Mouse (Mus musculus) layer of hippocampus, postnatal 14 days (tissue): ENCODE measurements at regions not wholly inside any gene's neighbourhood (a gene's known extent, or its start where the extent isn't known, plus 50 kb on each side); places are given as distances from the start of the nearest gene placed in this dataset.
A peak's percentile ranks its signal among the peaks of the same experiment; 100 is the strongest.

Experiments used
- DNase-seq, 2 experiments: peaks; one replicate each; pipeline ENCODE4 v3.0.0; 2021 to 2022; ENCODE audit warnings: low spot score in 2 of 2, mixed read lengths in 1 of 2
- microRNA-seq, 2 experiments: library from miRNA; unstranded; fragments of <30 nt; microRNA quantifications; one replicate each; pipeline ENCODE4 v1.2.0; 2021

- DNase-seq = no peak
Measured at GRCm38 (mm10) chr13:84064291-84064940, 157.7 kb upstream of the Tmem161b start.

DNA sequence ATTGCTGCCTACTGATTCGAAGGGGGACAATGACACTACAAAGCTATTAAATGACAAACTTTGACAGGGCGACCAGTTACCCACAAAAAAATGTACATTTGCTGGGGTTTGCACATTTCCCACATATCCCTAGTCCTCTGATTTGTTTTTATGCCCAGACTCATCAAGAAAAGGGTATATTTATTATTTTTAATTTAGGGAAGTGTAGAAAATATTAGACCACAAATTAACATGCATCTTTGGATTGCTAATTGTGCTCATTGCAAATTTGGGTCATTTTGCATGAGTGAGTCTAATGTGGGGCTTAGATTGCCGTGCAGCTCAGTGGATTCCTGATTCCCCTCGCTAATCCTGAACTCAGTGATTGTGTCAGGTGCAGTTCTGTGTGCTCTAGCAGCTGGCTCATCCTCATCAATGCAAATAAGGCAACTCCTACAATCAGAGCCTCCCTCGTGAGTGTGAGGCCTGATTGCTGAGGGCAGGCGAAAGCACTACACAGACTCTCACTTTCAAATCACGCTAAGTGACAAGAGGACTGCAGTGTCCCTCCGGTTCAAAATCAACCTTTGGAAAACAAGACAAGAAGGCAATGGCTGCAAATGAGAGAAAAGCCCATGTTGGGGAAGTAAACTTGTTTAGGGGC is 156.7 kb upstream of the Tmem161b start:
- DNase-seq = peak in 1 of 2 experiments; percentile 59

DNA sequence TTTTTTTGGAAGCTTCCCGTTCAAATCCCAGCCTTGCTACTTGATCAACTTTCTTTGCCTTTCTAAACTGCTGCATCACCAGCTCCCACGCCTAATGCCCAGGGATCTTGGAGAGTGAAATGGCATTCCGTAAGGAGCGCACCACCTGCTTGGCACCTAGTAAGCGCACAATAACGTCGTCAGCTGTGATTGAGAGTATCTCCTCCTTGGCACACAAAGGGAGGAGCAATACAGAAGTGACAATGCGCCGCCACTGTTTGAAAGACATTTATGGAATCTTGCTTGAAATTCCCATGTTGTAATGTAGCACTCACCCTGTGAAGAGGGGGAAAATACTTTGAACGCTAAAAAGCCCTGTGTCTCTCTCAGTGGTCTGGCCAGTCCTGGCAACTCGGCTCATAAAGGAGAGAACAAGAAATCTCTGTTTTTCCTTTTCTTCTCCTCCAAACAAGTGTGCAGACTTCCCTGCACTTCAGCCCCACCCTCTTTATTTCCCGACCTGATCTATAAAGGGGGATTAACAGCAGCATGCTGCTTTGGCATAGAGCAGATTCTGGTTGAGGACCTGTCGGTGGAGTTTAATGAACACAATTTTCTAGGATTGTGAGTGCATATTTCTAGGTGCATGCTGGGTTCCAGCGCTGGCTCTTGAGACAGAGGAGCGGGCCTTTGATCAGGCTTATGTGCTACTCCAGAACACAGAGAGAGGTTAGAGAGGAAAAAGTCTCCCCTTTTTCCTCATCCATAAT is 155.7 kb upstream of the Tmem161b start:
- no peak for DNase-seq

GRCm38 (mm10) chr13:84066960-84067665 is 155.0 kb upstream of the Tmem161b start:
- no peak for DNase-seq

- no peak for DNase-seq
Measured at GRCm38 (mm10) chr13:84068365-84068764, 153.7 kb upstream of the Tmem161b start.

Small RNAs in the stretch of these regions (microRNA-seq; reads per million reads assigned to microRNA genes)
- gene Mir9-2 = 1.7 to 2.0 reads per million in 2 experiments
